Mouse (Mus musculus) liver, embryonic 12.5 days (tissue): Measurements from ENCODE around the gene Morc3. TPM values are rescaled to one million over a fixed set of nuclear protein-coding genes. Genes with fewer than 3 reads are reported as not detected.

Experiments used
- ATAC-seq: fragments of 200-750 bp; cut with Nextera tagmentation; 2 replicates; pipeline ENCODE4 v1.8.0; 2017; ENCODE audit warnings: moderate number of reproducible peaks, mild to moderate bottlenecking, moderate library complexity
- H3K27ac ChIP-seq: fragments of 300-500 bp; sonication (generic); 2 replicates; pipeline ENCODE4 v1.5.1; 2016; ENCODE audit warnings: mild to moderate bottlenecking
- H3K27me3 ChIP-seq: fragments of 300-500 bp; sonication (generic); replicated peaks from 2 replicates; pipeline ENCODE4 v1.6.1; 2016; ENCODE audit warnings: mild to moderate bottlenecking, moderate library complexity
- H3K36me3 ChIP-seq: fragments of 300-500 bp; sonication (generic); 2 replicates; pipeline ENCODE4 v1.6.1; 2016; ENCODE audit warnings: mild to moderate bottlenecking, moderate library complexity
- H3K4me1 ChIP-seq: fragments of 300-500 bp; sonication (generic); 2 replicates; pipeline ENCODE4 v1.6.1; 2016
- H3K4me2 ChIP-seq: fragments of 300-500 bp; sonication (generic); 2 replicates; pipeline ENCODE4 v1.6.1; 2016; ENCODE audit warnings: mild to moderate bottlenecking, moderate library complexity
- H3K4me3 ChIP-seq: fragments of 300-500 bp; sonication (generic); 2 replicates; pipeline ENCODE4 v1.5.1; 2016; ENCODE audit warnings: mild to moderate bottlenecking, moderate library complexity
- H3K9ac ChIP-seq: fragments of 300-500 bp; sonication (generic); 2 replicates; pipeline ENCODE4 v1.6.1; 2016; ENCODE audit warnings: mild to moderate bottlenecking, moderate library complexity
- H3K9me3 ChIP-seq: fragments of 300-500 bp; sonication (generic); replicated peaks from 2 replicates; pipeline ENCODE4 v1.6.1; 2016; ENCODE audit warnings: mild to moderate bottlenecking, moderate library complexity
- WGBS: fragments of 180-500 bp; shearing (Covaris S2); methylation state at CpG from one replicate; pipeline ENCODE4 v1.1.7; 2016; ENCODE audit not compliant: insufficient replicate concordance; 5-methylcytosine and 5-hydroxymethylcytosine counted together
- polyA plus RNA-seq: library from polyadenylated mRNA; unstranded; fragments of >200 nt; fragmentation: Nextera tagmentation; extraction: Ambion mirVana; gene quantifications from 2 replicates; pipeline ENCODE4 v1.2.1, GENCODE M21; 2016

The Morc3 gene
- polyA plus RNA-seq, 1 experiment from 2014 or later: 22.6 TPM

DNA sequence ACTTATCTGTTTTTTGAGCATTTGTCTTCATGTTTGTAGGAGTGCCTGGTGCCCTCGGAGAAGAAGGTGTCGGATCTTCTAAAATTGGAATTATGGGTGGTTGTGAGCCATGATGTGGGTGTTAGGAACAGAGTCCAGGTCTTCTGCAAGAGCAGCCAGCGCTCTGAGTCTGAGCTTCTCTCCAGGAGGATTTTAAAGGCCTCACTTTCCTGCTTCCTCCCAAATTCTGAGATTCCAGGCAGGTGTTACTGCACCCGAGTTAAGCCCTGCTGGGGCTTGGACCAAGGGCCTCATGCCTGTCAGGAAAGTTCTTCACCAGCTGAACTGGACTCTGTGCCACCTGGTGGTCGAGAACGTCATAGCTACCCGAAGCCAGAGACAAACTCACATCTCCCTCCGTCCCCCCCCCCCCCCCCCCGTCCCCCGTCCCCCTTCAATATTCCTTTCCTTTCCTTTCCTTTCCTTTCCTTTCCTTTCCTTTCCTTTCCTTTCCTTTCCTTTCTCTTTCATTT is 83.5 kb downstream of the Morc3 start:
- Histone ChIP-seq H3K27ac (no peak overlapping the region), H3K4me2 (no peak overlapping the region), H3K4me3 (no peak overlapping the region), H3K4me1 (peaks cover 23% of the 10 kb centered on the region), H3K9ac (no peak overlapping the region), H3K9me3 (no peaks in the 10 kb centered on the region), H3K36me3 (no peaks in the 10 kb centered on the region), H3K27me3 (peaks cover 12% of the 10 kb centered on the region)
- 39% methylated on average over 8 of the region's 10 CpGs for WGBS
- no peak for ATAC-seq

DNA sequence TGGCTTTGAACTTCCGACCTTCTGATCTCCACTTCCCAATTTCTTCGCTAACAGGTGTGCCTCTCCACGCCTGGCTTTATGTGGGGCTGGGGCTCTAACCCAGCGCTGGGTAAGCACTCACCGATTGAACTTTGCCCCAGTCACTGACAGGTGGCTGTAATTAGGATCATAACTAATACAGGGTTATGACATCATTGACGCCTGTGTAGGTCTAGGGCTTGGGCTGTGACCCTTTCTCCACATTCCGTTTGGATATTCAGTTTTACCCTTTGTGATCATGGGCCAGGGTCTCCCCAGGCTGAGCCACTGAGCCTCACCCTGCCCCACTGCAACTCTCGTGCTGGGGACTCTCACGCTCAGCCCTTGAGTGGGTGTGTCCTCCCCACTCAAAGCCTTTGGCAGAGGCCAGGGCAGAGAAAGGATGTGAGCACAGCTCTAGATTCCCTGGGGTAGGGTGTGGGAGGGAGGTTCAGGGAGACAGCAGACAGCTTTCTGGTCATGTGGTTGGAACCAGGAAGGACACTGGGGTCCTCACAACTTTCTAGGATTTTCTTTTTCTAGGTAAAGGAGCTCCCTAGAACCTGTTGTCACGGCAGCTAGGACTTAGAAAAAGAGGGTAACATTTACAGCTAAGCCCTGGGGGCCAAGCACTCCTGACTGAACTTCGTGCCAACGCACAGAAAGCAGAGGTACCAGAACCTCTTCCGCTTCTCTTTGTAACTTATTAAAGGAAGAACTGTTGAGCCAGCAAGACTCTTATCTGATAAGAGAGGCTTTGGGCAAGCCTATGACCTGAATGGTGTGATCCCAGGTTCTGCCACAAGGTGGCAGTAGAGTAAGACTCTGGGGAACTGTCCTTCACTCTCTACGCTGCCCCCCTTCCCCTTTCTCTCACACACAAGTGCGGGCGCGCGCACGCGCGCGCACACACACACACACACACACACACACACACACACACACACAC is 86.1 kb downstream of the Morc3 start:
- Histone ChIP-seq H3K4me3 (no peak overlapping the region), H3K27me3 (peaks cover 12% of the 10 kb centered on the region), H3K9ac (no peak overlapping the region), H3K4me1 (peaks cover 12% of the 10 kb centered on the region), H3K36me3 (no peaks in the 10 kb centered on the region), H3K4me2 (peak overlapping the region; percentile 41), H3K27ac (0 out of 2 replicates have a peak overlapping the region, but pooled peaks have one; percentile 14), H3K9me3 (no peaks in the 10 kb centered on the region)
- 39% methylated on average over 18 of the region's 22 CpGs for WGBS
- peak; percentile 58 for ATAC-seq

DNA sequence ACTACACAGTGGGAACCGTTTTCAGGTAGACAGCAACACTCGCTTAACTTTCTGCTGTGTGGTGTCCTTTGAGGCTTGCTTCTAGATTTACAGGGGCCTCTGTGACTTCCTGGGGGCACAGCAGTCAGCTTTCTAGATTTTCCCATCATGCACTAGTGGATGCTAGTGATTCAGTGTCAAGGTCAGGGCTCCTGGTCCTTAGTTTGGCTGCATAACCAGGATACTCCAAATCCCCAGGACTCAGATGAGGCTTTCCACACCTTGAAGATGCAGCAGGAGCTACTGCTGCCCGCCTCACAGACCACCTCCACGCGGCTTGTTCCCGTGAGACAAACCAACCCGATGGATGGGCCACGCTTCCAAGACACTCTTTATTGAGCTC is 86.7 kb downstream of the Morc3 start:
- Histone ChIP-seq H3K9me3 (no peaks in the 10 kb centered on the region), H3K4me1 (peaks cover 12% of the 10 kb centered on the region), H3K4me3 (no peak overlapping the region), H3K36me3 (no peaks in the 10 kb centered on the region), H3K4me2 (peak overlapping the region; percentile 41), H3K27ac (no peak overlapping the region), H3K27me3 (peaks cover 12% of the 10 kb centered on the region), H3K9ac (no peak overlapping the region)
- ATAC-seq: no peak
- 50% methylated on average over 8 of the region's 8 CpGs for WGBS

DNA sequence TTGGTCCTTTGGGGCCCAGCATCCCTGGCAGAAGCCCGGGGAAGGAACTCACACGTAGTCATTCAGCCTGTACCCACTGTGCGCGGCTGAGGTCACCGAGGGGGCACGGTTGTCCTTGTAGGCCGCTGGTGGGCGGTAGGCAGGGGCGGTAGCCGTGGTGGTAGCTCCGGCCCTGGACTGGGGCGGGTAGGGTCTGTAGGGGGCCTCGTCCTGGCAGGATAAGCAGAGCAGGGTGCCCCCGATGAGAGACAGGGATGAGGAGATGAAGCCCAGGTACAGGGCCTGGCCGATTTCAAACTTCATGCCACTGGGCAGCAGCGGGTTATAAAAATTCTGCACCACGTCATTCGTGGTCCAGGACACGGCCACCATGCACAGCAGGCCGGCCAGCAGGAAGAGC is 87.3 kb downstream of the Morc3 start:
- Histone ChIP-seq H3K27ac (no peak overlapping the region), H3K9ac (no peak overlapping the region), H3K4me1 (peaks cover 12% of the 10 kb centered on the region), H3K4me2 (no peak overlapping the region), H3K4me3 (no peak overlapping the region), H3K9me3 (no peaks in the 10 kb centered on the region), H3K27me3 (peaks cover 12% of the 10 kb centered on the region), H3K36me3 (no peaks in the 10 kb centered on the region)
- WGBS: 71% methylated on average over 20 of the region's 20 CpGs
- ATAC-seq: no peak

DNA sequence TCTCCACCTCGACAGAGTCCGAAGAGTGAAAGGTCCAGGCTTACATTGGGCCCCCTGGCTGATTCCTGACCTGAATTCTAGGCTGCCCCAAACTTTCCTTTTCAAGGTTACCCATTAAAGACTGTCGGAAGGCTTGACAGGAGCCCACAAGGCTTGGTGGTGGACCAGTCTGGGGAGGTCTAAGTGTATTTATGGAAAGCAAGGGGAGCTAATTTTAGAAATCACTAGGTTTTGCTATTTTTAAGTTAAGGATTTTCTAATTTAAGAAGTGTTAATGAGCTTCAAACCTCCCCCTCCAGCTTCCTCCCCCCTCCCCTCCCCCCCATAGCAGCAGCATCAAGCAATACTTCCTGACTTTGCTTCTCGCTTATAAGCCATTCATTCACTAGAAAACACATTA is 88.8 kb downstream of the Morc3 start:
- Histone ChIP-seq H3K9ac (no peak overlapping the region), H3K4me3 (no peak overlapping the region), H3K4me2 (no peak overlapping the region), H3K36me3 (no peaks in the 10 kb centered on the region), H3K27ac (no peak overlapping the region), H3K27me3 (peaks cover 15% of the 10 kb centered on the region), H3K9me3 (no peaks in the 10 kb centered on the region), H3K4me1 (peaks cover 12% of the 10 kb centered on the region)
- ATAC-seq: no peak
- 49% methylated on average over 4 of the region's 4 CpGs for whole genome bisulfite sequencing

DNA sequence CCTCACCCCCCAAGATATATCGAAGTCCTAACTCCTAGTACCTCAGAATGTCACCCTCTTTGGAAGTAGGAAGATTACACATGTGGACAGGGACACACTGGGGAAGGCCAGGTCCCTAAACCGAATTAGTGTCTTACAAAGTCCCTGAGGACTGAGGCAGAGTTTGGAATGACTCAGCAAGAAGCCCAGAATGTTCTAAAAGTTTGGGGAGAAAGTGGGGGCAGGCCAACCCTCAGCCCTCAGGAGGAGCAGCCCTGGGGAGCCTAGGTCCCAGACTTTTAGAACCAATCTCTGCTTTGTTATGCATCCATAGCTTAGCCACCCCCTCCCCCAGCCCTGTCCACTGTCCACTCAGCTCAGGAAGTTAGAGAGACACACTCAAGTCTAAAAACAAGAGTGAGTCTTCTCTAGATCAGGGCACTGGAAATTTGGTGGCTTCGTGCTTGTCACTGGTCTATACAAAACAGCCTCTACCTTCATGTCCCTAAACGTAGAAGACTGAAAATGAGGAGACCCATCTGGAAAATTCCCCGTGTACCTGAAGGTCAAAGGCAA is 91.0 kb downstream of the Morc3 start:
- 64% methylated on average over 5 of the region's 5 CpGs for WGBS
- Histone ChIP-seq H3K36me3 (no peaks in the 10 kb centered on the region), H3K9ac (no peak overlapping the region), H3K4me3 (no peak overlapping the region), H3K4me2 (no peak overlapping the region), H3K27me3 (peaks cover 15% of the 10 kb centered on the region), H3K4me1 (peaks cover 8% of the 10 kb centered on the region), H3K27ac (no peak overlapping the region), H3K9me3 (no peaks in the 10 kb centered on the region)
- no peak for ATAC-seq

DNA sequence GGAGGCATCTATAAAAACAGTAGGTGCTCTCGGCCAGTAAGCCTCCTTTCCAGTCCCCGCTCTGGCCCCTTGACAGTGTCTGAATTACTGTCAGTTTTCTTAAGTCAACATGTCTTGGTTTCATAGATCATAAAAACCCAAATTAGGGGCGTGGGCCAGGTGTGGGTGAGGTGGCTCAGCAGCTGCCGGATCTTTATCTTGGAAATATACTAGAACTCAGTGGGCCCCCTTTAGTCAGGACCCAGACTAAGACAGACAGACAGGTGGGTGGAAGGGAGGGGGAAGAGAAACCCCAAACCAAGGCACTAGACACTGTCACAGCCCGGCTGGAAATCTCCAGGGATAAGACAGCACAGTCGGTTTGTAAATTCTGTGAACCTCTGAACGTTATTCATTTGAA is 91.9 kb downstream of the Morc3 start:
- Histone ChIP-seq H3K27me3 (peaks cover 15% of the 10 kb centered on the region), H3K4me2 (no peak overlapping the region), H3K9ac (no peak overlapping the region), H3K27ac (no peak overlapping the region), H3K4me3 (no peak overlapping the region), H3K9me3 (no peaks in the 10 kb centered on the region), H3K4me1 (no peaks in the 10 kb centered on the region), H3K36me3 (no peaks in the 10 kb centered on the region)
- WGBS: 63% methylated on average over 7 of the region's 7 CpGs
- no peak for ATAC-seq

Other genes starting within 250 kb of the Morc3 start
- gene Setd4, start 228.1 kb upstream of the Morc3 start, polyA plus RNA-seq: 6.5 and 7.6 TPM in 2 replicates
- 24.1 and 28.0 TPM in 2 replicates for gene Cbr1, start 226.3 kb upstream of the Morc3 start, polyA plus RNA-seq
- not detected in 2 replicates for gene Gm5678, start 204.0 kb upstream of the Morc3 start, polyA plus RNA-seq
- gene Cbr3, start 148.9 kb upstream of the Morc3 start, polyA plus RNA-seq: 0.11 and 0.37 TPM in 2 replicates
- 10.5 and 12.8 TPM in 2 replicates for gene Dop1b, start 120.2 kb upstream of the Morc3 start, polyA plus RNA-seq
- 66.9 and 71.2 TPM in 2 replicates for gene Chaf1b, start 51.8 kb downstream of the Morc3 start, polyA plus RNA-seq
- gene Cldn14, start 176.7 kb downstream of the Morc3 start, polyA plus RNA-seq: 0.19 and 0.30 TPM in 2 replicates